Mouse (Mus musculus) retina, postnatal 7 days (tissue): ENCODE data around the gene Rbp1.

Experiments used
- DNase-seq: peaks from one replicate; pipeline ENCODE4 v3.0.0-alpha.2; 2012; ENCODE audit warnings: low read depth, low spot score

The Rbp1 gene

GRCm38 (mm10) chr9:98424725-98425210, 2.0 kb downstream of the Rbp1 start:
- no peak for DNase-seq

GRCm38 (mm10) chr9:98425351-98425880, 2.7 kb downstream of the Rbp1 start:
- DNase-seq: no peak

- no peak for DNase-seq
These were observed 5.3 kb downstream of the Rbp1 start for GRCm38 (mm10) chr9:98427906-98428517.

- no peak for DNase-seq
These were observed 6.0 kb downstream of the Rbp1 start for GRCm38 (mm10) chr9:98428783-98429182.

GRCm38 (mm10) chr9:98429806-98430205, 7.0 kb downstream of the Rbp1 start:
- DNase-seq: no peak

- no peak for DNase-seq
These were observed 7.8 kb downstream of the Rbp1 start for GRCm38 (mm10) chr9:98430528-98430927.

DNA sequence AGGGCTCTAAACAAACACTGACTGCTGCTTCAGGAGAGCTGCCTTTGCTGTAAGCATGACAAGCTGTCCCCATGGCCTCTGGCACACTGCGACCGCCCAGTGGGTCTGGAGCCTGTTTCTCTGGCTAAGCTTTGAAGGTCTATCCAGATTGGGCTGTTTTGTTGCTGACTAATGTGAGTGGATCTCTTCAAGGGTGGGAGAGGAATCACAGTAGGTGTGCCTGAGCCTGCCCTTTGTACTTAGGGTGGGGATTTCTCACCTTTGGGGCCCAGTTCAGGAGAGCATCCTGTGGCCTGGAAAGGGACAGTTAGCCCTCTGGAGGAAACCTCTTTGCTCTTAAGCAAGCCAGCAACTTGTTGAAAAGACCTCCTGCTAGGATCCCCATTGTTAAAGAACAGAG, 10.3 kb downstream of the Rbp1 start:
- DNase-seq: no peak

- DNase-seq: no peak
These were observed 11.3 kb downstream of the Rbp1 start for GRCm38 (mm10) chr9:98433956-98434588.

GRCm38 (mm10) chr9:98437819-98438218, 15.1 kb downstream of the Rbp1 start:
- DNase-seq: no peak

DNA sequence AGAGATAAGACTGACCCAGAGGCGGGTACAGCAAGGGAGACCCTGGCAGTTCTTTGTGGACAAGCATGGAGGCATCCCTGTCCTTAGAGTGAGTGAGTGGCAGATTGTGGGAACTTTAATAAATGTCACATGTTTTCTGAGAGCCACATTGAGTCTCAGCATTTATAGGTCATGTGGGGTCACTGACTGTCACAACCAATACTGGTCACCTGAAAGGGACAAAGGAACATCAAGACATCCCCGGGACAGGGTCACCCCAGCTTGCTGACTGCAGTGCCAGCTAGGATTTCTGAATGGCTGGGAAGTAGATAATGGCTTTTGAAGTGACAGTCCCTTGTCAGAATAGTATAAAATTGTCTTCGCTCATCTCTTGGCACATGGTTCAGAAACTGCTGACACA, 16.3 kb downstream of the Rbp1 start:
- no peak for DNase-seq

DNA sequence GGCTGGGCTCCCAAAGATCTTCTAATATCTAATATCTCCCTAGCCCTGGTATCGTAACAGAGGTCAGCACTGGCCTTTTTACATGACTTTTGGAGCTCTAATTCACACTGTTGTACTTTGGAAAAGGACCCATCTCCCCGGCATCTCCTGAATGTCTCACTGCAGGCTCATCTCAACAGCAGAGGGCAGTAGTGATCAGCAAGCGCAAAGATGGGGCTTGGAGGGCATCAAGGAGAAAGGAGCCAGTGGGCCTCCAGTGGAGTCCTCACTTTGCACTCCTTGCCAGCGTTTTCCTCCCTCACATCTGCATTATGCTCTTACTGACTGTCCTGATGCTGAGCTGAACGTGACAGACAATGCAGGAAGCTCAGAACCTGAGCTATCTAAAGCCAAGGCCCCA, 19.9 kb downstream of the Rbp1 start:
- DNase-seq: no peak

DNA sequence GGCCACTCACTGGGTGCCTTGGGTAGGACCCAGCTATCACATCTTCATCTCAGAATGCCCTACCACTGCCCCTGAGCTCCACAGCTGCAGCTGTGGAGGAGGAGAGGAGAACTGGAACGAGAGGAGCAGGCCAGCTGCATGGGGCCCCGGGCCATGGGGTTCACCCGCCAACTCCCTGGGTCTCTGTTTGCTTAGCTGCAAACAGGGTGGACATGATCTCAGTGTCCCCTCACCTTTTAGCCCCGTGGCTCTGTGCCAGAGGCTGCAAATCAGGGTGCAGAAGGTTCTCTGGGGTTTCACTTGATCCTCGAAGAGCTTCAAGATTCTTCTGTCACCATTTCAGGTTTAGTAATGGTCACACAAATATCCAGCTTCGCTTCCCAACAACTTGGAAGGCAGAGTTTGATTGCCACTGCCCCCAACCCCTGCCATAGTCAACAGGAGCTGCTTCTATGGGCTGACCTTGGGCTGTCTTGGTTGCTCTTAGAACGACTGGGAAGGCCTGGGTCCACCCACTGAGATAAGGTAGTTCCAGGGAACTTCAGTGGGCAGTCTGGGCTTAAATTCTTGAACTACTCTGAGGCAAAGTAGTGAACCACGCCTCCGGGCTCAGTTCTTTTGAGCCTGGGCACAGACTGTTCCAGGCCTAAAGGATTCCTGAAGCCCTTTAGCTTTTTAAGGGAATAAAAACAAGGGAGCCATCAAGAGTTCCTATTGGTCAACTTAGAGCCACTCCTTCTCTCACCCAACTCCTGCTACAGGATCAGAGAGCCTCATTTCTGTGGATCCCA, 22.8 kb downstream of the Rbp1 start:
- no peak for DNase-seq

- no peak for DNase-seq
These were observed 28.2 kb downstream of the Rbp1 start for GRCm38 (mm10) chr9:98450976-98451375.

- DNase-seq: no peak
These were observed 43.9 kb downstream of the Rbp1 start for GRCm38 (mm10) chr9:98466709-98467108.

GRCm38 (mm10) chr9:98480172-98480749, 57.5 kb downstream of the Rbp1 start:
- no peak for DNase-seq

GRCm38 (mm10) chr9:98482256-98482655, 59.5 kb downstream of the Rbp1 start:
- no peak for DNase-seq

GRCm38 (mm10) chr9:98485020-98485419, 62.3 kb downstream of the Rbp1 start:
- DNase-seq: no peak

- DNase-seq: no peak
These were observed 63.1 kb downstream of the Rbp1 start, which contains the start of gene Rbp2 for GRCm38 (mm10) chr9:98485815-98486214. TSS of gene Rbp2 (plus strand) at chr9:98486115.

- no peak for DNase-seq
These were observed 64.5 kb downstream of the Rbp1 start for GRCm38 (mm10) chr9:98487273-98487672.

GRCm38 (mm10) chr9:98489532-98489931, 66.8 kb downstream of the Rbp1 start:
- no peak for DNase-seq

- DNase-seq: no peak
These were observed 67.4 kb downstream of the Rbp1 start for GRCm38 (mm10) chr9:98490128-98490527.

DNA sequence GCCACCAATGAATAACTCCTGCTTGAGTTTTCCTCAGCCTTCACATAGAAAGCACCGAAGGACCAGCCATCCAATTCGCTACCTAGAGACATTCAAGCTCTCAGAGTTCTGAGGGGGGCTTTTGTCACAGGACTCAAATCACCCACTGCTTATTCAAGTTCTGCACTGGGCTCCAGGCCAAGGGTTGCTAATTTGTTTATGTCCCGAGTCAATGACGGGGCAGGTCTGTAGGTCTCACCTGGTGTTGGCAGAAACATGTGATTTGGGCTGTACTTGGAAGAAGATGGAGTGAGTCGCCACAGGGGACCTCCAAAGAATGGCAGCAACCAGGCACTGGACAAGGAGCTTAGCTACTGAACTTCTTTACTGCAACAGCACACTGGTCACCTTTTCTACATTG, 68.3 kb downstream of the Rbp1 start:
- DNase-seq: no peak
